Mouse (Mus musculus): ENCODE measurements around the gene Slc25a22. TPM values are rescaled to one million over a fixed set of nuclear protein-coding genes. Genes with fewer than 3 reads are reported as not detected.

Gene Slc25a22
- polyA plus RNA-seq, 1 experiment from 2014 or later = 33.9 TPM

- peak; percentile 81 for DNase-seq (ENCODE audit: low spot score)
- Histone ChIP-seq H3K9ac (ENCODE audit: low read depth, low read length) (peak within 1 kb of the TSS; percentile 70), H3K9me3 (ENCODE audit: control insufficient read depth, low read length) (no peaks in the 10 kb centered on the region), H3K36me3 (ENCODE audit: control insufficient read depth, insufficient read depth, low read length) (no peaks in the 10 kb centered on the region), H3K27ac (ENCODE audit: low read depth, low read length) (0 out of 2 replicates have a peak within 1 kb of the TSS, but pooled peaks have one; percentile 9), H3K4me2 (replicated peaks; ENCODE audit: low read depth, low read length) (peak within 1 kb of the TSS; percentile 68), H3K4me3 (ENCODE audit: low read depth, low read length) (peak within 1 kb of the TSS; percentile 37), H3K27me3 (ENCODE audit: control insufficient read depth, insufficient read depth, low read length) (no peaks in the 10 kb centered on the region), H3K4me1 (replicated peaks; ENCODE audit: control insufficient read depth, insufficient read depth, low read length) (peaks cover 11% of the 10 kb centered on the region)
- WGBS = under 1% methylated on average over 25 of the region's 25 CpGs
- peak; percentile 28; the same call in 1 of the 2 replicates for ATAC-seq (ENCODE audit: low FRiP score)
These were observed 6.1 kb upstream of the Slc25a22 start, which contains the start of gene Pidd1 for GRCm38 (mm10) chr7:141443828-141444237. TSS of gene Pidd1 (minus strand) at chr7:141444025.

- H3K4me2 ChIP-seq (replicated peaks; ENCODE audit: low read depth, low read length) = peak overlapping the region; percentile 68
- no peaks in the 10 kb centered on the region for H3K9me3 ChIP-seq (ENCODE audit: control insufficient read depth, low read length)
- H3K4me3 ChIP-seq (ENCODE audit: low read depth, low read length) = peak overlapping the region; percentile 37
- H3K36me3 ChIP-seq (ENCODE audit: control insufficient read depth, insufficient read depth, low read length) = no peaks in the 10 kb centered on the region
- H3K27me3 ChIP-seq (ENCODE audit: control insufficient read depth, insufficient read depth, low read length) = no peaks in the 10 kb centered on the region
- H3K4me1 ChIP-seq (replicated peaks; ENCODE audit: control insufficient read depth, insufficient read depth, low read length) = peaks cover 8% of the 10 kb centered on the region
- ATAC-seq (ENCODE audit: low FRiP score) (0 out of 2 replicates have a peak, but pooled peaks have one; percentile 2), DNase-seq (ENCODE audit: low spot score) (peak; percentile 58)
- H3K9ac ChIP-seq (ENCODE audit: low read depth, low read length) = peak overlapping the region; percentile 70
- H3K27ac ChIP-seq (ENCODE audit: low read depth, low read length) = 0 out of 2 replicates have a peak overlapping the region, but pooled peaks have one; percentile 9
- WGBS = 32% methylated on average over 12 of the region's 12 CpGs
These were observed 5.6 kb upstream of the Slc25a22 start for GRCm38 (mm10) chr7:141443081-141443821.

GRCm38 (mm10) chr7:141442199-141442598, 4.5 kb upstream of the Slc25a22 start:
- Histone ChIP-seq H3K4me2 (replicated peaks; ENCODE audit: low read depth, low read length) (peak overlapping the region; percentile 68; the same call in 1 of the 2 replicates), H3K36me3 (ENCODE audit: control insufficient read depth, insufficient read depth, low read length) (no peaks in the 10 kb centered on the region), H3K4me3 (ENCODE audit: low read depth, low read length) (no peak overlapping the region; the same call in 1 of the 2 replicates), H3K4me1 (replicated peaks; ENCODE audit: control insufficient read depth, insufficient read depth, low read length) (peaks cover 8% of the 10 kb centered on the region), H3K9me3 (ENCODE audit: control insufficient read depth, low read length) (no peaks in the 10 kb centered on the region), H3K9ac (ENCODE audit: low read depth, low read length) (peak overlapping the region; percentile 70; the same call in 1 of the 2 replicates), H3K27ac (ENCODE audit: low read depth, low read length) (no peak overlapping the region), H3K27me3 (ENCODE audit: control insufficient read depth, insufficient read depth, low read length) (no peaks in the 10 kb centered on the region)
- DNase-seq (ENCODE audit: low spot score) = no peak
- no peak for ATAC-seq (ENCODE audit: low FRiP score)
- 98% methylated on average over 13 of the region's 13 CpGs for WGBS

GRCm38 (mm10) chr7:141441460-141441859, 3.8 kb upstream of the Slc25a22 start:
- DNase-seq (ENCODE audit: low spot score) (no peak), ATAC-seq (ENCODE audit: low FRiP score) (no peak)
- Histone ChIP-seq H3K27me3 (ENCODE audit: control insufficient read depth, insufficient read depth, low read length) (no peaks in the 10 kb centered on the region), H3K4me3 (ENCODE audit: low read depth, low read length) (no peak overlapping the region), H3K27ac (ENCODE audit: low read depth, low read length) (no peak overlapping the region), H3K9ac (ENCODE audit: low read depth, low read length) (no peak overlapping the region), H3K4me2 (replicated peaks; ENCODE audit: low read depth, low read length) (no peak overlapping the region), H3K36me3 (ENCODE audit: control insufficient read depth, insufficient read depth, low read length) (no peaks in the 10 kb centered on the region), H3K4me1 (replicated peaks; ENCODE audit: control insufficient read depth, insufficient read depth, low read length) (peaks cover 9% of the 10 kb centered on the region), H3K9me3 (ENCODE audit: control insufficient read depth, low read length) (no peaks in the 10 kb centered on the region)
- WGBS = 91% methylated on average over 9 of the region's 9 CpGs

GRCm38 (mm10) chr7:141440613-141441012, 2.9 kb upstream of the Slc25a22 start:
- WGBS = 36% methylated on average over 6 of the region's 6 CpGs
- H3K4me2 ChIP-seq (replicated peaks; ENCODE audit: low read depth, low read length) = no peak overlapping the region
- ATAC-seq (ENCODE audit: low FRiP score) (no peak), DNase-seq (ENCODE audit: low spot score) (peak; percentile 63)
- no peak overlapping the region for H3K9ac ChIP-seq (ENCODE audit: low read depth, low read length)
- H3K27ac ChIP-seq (ENCODE audit: low read depth, low read length) = no peak overlapping the region
- H3K4me1 ChIP-seq (replicated peaks; ENCODE audit: control insufficient read depth, insufficient read depth, low read length) = peaks cover 12% of the 10 kb centered on the region
- H3K27me3 ChIP-seq (ENCODE audit: control insufficient read depth, insufficient read depth, low read length) = no peaks in the 10 kb centered on the region
- no peaks in the 10 kb centered on the region for H3K9me3 ChIP-seq (ENCODE audit: control insufficient read depth, low read length)
- H3K4me3 ChIP-seq (ENCODE audit: low read depth, low read length) = no peak overlapping the region
- no peaks in the 10 kb centered on the region for H3K36me3 ChIP-seq (ENCODE audit: control insufficient read depth, insufficient read depth, low read length)

GRCm38 (mm10) chr7:141439811-141440210, 2.1 kb upstream of the Slc25a22 start:
- H3K4me3 ChIP-seq (ENCODE audit: low read depth, low read length) = no peak overlapping the region
- no peaks in the 10 kb centered on the region for H3K9me3 ChIP-seq (ENCODE audit: control insufficient read depth, low read length)
- WGBS = 93% methylated on average over 11 of the region's 11 CpGs
- no peak for ATAC-seq (ENCODE audit: low FRiP score)
- H3K4me1 ChIP-seq (replicated peaks; ENCODE audit: control insufficient read depth, insufficient read depth, low read length) = peaks cover 15% of the 10 kb centered on the region
- DNase-seq (ENCODE audit: low spot score) = no peak
- H3K36me3 ChIP-seq (ENCODE audit: control insufficient read depth, insufficient read depth, low read length) = no peaks in the 10 kb centered on the region
- H3K4me2 ChIP-seq (replicated peaks; ENCODE audit: low read depth, low read length) = no peak overlapping the region
- H3K27ac ChIP-seq (ENCODE audit: low read depth, low read length) = no peak overlapping the region
- H3K27me3 ChIP-seq (ENCODE audit: control insufficient read depth, insufficient read depth, low read length) = no peaks in the 10 kb centered on the region
- no peak overlapping the region for H3K9ac ChIP-seq (ENCODE audit: low read depth, low read length)

- no peak overlapping the region for H3K4me3 ChIP-seq (ENCODE audit: low read depth, low read length)
- DNase-seq (ENCODE audit: low spot score) (no peak), ATAC-seq (ENCODE audit: low FRiP score) (no peak)
- 96% methylated on average over 10 of the region's 10 CpGs for WGBS
- no peak overlapping the region for H3K27ac ChIP-seq (ENCODE audit: low read depth, low read length)
- peaks cover 20% of the 10 kb centered on the region for H3K4me1 ChIP-seq (replicated peaks; ENCODE audit: control insufficient read depth, insufficient read depth, low read length)
- H3K27me3 ChIP-seq (ENCODE audit: control insufficient read depth, insufficient read depth, low read length) = no peaks in the 10 kb centered on the region
- no peaks in the 10 kb centered on the region for H3K36me3 ChIP-seq (ENCODE audit: control insufficient read depth, insufficient read depth, low read length)
- H3K4me2 ChIP-seq (replicated peaks; ENCODE audit: low read depth, low read length) = no peak overlapping the region
- no peak overlapping the region for H3K9ac ChIP-seq (ENCODE audit: low read depth, low read length)
- H3K9me3 ChIP-seq (ENCODE audit: control insufficient read depth, low read length) = no peaks in the 10 kb centered on the region
These were observed 1.5 kb upstream of the Slc25a22 start for GRCm38 (mm10) chr7:141439140-141439679.

GRCm38 (mm10) chr7:141438201-141438968, 693 bp upstream of the Slc25a22 start:
- H3K36me3 ChIP-seq (ENCODE audit: control insufficient read depth, insufficient read depth, low read length) = no peaks in the 10 kb centered on the region

More at GRCm38 (mm10) chr7:141438201-141438968, 693 bp upstream of the Slc25a22 start:
- no peak overlapping the region for H3K27ac ChIP-seq (ENCODE audit: low read depth, low read length)
- peaks cover 23% of the 10 kb centered on the region for H3K4me1 ChIP-seq (replicated peaks; ENCODE audit: control insufficient read depth, insufficient read depth, low read length)
- H3K4me3 ChIP-seq (ENCODE audit: low read depth, low read length) = no peak overlapping the region
- no peaks in the 10 kb centered on the region for H3K9me3 ChIP-seq (ENCODE audit: control insufficient read depth, low read length)
- H3K9ac ChIP-seq (ENCODE audit: low read depth, low read length) = no peak overlapping the region
- 91% methylated on average over 12 of the region's 12 CpGs for WGBS
- DNase-seq (ENCODE audit: low spot score) = no peak
- no peak overlapping the region for H3K4me2 ChIP-seq (replicated peaks; ENCODE audit: low read depth, low read length)
- ATAC-seq (ENCODE audit: low FRiP score) = no peak
- no peaks in the 10 kb centered on the region for H3K27me3 ChIP-seq (ENCODE audit: control insufficient read depth, insufficient read depth, low read length)
